Mouse (Mus musculus): ENCODE measurements around the gene Insrr. TPM values are rescaled to one million over a fixed set of nuclear protein-coding genes. Genes with fewer than 3 reads are reported as not detected.
"Not testable (repeated sequence)": the region's sequence is repeated elsewhere in the genome, so short reads cannot be mapped to it uniquely, and the experiment has no call there.

The Insrr gene
- total RNA-seq, 2 experiments from 2014 or later, result not detected

DNA sequence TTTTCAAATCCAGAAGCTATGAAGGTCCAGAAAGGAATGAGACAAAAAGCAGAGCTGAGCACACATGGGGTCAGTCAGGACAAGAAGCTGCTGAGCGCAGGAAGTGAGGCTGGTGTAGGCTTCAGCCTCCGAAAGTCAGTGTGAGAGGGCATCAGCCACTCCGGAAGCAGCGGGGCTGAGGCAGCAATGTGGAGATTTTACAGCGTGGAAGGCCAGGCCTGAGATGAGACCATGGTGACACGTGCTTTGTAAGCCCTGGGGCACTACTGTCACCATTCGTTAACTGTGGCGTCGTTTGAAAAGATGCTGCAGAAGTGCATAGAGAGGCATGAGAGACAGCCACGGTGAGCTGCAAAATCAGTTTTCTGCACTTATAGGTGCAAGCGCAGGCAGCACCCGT lies 21.5 kb downstream of the Insrr start:
- ATAC-seq (replicated peaks; ENCODE audit: low FRiP score, poor library complexity, severe bottlenecking), result no peak

DNA sequence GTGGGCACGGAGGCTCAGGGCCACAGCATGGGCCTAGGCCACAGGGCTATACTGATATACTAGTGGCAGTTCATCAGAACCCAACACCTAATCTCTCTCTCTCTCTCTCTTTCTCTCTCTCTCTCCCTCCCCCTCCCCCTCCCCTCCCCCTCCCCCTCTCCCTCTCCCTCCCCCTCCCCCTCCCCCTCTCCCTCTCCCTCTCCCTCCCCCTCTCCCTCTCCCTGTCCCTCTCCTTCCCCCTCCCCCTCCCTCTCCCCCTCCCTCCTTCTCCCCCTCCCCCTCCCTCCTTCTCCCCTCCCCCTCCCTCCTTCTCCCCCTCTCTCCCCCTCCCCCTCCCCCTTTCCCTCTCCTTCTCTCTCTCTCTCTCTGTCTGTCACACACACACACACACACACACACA lies 27.5 kb downstream of the Insrr start, which contains the start of gene Pear1:
Gene Pear1 (minus strand): TSS at position 101 of the 400 bp plus-strand sequence.
- not testable (repeated sequence) for ATAC-seq (replicated peaks; ENCODE audit: low FRiP score, poor library complexity, severe bottlenecking)

DNA sequence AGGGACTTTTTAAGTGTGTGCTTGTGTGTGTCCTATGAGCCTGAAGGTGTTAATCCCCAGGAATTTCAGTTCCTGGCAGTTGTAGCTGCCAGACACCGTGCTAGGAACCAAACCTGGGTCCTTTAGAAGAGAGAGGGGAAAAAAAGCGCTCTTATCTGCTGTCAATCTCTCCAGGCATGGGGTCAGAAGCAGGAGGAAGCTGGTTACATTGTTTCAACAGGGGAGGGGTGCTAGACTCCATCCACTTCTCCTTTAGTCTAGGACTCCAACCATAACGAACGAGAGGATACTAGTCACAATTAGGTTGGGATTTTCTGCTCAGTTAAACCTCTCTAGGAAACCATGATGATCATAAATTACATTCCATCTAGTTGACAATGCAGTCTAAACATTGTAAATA lies 31.7 kb downstream of the Insrr start:
- ATAC-seq (replicated peaks; ENCODE audit: low FRiP score, poor library complexity, severe bottlenecking), result no peak

DNA sequence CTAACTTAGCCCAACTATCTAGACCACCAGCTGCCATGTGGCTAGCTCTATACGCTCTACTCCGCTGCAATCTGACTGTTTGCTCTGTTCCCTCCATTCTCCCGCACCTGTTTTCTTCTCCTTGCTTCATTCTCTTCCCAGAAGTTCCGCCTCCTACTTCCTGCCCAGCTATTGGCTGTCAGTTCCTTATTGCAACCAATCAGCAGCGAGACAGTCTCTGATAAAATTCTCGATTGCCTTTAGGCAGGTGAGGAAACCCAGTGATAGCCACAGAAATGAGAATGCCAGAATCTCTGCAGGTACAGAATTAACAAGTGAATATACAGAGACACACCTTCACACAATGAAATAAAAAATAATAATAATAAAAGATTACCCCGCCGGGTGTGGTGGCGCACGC lies 32.3 kb downstream of the Insrr start:
- ATAC-seq (replicated peaks; ENCODE audit: low FRiP score, poor library complexity, severe bottlenecking), result no peak

DNA sequence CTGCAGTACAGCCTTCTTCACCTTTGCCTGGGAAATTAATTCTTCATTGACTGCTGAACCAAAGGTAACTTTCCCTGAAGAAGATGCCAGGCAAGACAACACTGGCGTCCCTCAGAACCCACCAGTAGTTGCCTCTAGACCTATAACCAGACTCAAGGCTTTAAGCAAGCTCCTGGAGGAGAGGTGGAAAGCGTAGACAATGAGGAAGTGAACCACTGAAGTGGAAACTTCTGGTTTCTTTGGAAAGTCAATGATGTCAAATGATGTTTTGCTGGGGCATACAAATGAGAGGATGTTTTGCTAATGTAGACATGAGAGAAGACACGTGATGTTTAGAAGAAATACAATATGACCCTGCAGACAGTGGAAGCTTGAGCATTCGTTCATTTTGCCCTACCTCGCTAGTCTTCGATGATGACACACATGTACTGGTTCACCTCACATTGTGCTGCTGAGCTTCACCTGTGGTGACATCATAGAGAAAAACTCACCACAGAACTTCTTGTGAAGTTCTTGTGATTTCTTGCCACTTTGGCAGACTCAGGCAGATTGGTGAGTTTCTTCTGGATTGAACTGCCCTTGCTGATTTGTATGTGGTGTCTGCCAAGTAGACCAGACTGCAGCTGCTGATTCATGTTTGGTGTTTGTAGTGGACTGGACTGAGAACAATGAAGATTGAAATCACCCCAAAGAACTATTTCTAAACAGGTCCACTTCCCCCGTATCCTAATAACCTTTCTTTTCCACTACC lies 35.5 kb downstream of the Insrr start:
- ATAC-seq (replicated peaks; ENCODE audit: low FRiP score, poor library complexity, severe bottlenecking), result no peak

DNA sequence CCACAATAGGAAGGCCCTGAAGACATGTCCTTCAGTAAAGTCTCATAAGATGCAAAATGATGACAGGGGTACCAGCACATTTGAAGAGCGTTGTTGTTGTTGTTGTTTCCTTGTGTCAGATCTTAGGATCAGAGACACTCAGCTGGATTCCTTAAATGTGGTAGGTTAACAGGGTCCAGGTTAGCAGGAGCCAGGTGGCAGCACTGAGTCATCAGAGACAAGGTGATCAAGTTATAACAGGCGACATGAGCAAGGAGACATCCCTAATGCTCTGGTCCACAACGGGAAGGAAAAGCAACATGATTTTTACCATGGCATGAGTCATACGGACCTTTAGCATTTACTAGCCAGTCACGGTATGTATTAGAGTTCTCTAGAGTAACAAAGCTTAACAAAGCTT lies 36.7 kb downstream of the Insrr start:
- no peak for ATAC-seq (replicated peaks; ENCODE audit: low FRiP score, poor library complexity, severe bottlenecking)

DNA sequence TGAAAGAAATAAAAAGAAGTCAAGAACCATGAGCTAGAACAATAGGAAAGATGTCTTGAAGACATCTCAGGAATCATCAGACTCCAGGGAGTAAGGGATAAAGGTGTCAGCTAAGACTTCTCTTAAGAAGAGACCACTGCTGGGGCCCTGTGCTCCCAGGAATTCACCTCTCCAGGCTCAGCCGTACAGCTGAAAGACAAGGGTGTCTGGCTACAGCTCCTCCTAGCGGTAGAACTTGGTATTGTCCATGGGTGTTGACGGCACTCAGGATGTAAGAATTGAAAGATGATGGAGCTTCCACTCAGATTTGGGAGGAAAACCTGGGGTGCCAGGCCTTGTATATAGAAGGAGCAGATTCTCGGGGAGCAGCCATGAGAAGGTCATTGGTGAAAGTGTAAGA lies 41.9 kb downstream of the Insrr start:
- ATAC-seq (replicated peaks; ENCODE audit: low FRiP score, poor library complexity, severe bottlenecking), result peak; percentile 88

DNA sequence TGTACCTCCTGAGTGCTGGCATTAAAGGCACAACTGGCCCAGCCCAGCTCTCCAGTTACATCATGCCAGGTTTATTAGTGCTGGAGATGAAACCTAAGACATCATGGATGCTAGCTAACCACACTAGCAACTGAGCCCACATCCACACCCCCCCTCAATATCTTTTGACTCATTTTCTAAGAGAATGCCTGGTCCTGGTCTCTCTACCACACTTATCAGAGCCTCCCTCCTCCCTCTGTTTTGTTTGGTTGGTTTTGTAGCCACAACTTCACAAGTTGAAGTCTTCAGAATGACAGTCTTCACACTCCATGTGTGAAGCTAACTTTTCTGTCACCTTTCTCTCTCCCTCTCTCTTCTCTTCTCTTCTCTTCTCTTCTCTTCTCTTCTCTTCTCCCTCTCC lies 44.1 kb downstream of the Insrr start:
- ATAC-seq (replicated peaks; ENCODE audit: low FRiP score, poor library complexity, severe bottlenecking), result no peak

DNA sequence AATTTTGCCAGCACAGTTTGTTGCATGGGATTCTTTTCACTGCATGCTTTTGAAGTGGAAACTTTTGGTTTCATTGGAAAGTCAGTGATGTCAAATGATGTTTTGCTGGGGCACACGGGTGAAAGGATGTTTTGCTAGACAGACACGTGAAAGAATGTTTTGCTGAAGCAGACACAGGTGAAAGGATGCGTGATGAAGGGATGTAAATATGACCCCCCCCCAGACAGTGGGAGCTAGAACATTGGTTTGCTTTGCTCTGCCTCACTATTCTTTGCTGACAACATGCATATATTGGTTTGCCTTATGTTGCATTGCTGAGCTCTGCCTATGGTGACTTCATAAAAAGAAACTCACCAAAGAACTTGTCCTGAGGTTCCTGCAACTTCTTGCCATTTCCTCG lies 48.2 kb downstream of the Insrr start:
- no peak for ATAC-seq (replicated peaks; ENCODE audit: low FRiP score, poor library complexity, severe bottlenecking)

DNA sequence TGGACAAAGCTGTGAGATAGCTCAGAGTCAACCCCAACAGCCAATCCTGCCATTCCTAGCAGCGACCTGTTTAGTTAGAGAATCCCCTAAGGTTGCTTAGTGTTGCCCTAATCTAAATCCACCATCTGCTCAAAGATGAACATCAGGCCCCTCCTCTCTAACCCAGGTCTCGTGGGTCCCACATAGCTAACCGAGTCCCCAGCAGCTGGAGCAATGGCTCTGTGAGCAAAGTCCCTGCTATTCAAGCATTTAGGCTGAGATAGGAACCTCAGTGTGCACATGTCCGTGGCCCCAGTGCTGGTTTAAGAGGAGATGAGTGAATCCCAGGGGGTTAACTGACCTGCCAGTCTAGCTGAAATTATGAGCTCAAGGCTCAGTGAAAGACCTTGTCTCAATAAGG lies 49.4 kb downstream of the Insrr start:
- no peak for ATAC-seq (replicated peaks; ENCODE audit: low FRiP score, poor library complexity, severe bottlenecking)

DNA sequence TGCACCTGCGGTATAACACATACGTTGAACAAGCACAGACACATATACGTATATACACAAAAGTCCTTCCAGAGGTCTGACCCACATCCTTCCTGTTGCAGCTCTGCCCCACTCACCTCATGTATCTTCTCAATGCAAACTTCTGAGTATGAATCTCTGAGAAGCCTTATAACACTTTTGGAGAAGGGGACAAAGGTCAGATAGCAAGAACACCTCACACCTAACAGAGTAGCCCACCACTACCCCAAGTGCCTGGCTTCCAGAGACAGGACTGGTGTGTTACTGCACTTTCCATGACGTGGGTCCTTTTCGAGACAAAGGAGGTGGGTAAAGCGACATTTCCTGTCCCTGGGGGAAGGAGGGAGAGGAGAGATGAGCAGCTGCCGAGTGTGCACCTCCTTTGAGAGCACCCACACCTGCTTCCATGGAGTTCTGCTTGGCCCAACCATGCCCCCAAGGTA lies 49.9 kb downstream of the Insrr start, which contains the start of gene Sh2d2a:
Gene Sh2d2a (plus strand): TSS at position 106 of the 461 bp plus-strand sequence.
- no peak for ATAC-seq (replicated peaks; ENCODE audit: low FRiP score, poor library complexity, severe bottlenecking)

DNA sequence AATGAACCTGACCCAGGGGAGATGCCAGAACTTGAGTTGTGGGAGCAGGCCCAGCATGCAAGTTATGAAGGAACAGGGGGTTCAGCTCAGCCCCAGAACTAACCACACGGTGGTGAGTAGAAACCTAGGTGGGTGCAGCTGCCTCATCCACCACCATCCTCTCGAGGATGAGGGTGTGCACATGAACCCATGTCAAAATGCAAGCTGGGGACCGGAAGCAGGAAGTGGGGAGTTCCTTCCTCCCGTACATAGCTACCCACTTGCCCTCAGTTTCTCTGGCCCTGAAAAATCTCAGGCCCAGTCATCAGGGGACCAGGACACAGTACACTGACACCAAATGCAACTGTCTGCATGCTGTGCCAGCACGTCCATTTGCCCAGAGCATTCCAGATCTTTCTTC lies 50.9 kb downstream of the Insrr start:
- no peak for ATAC-seq (replicated peaks; ENCODE audit: low FRiP score, poor library complexity, severe bottlenecking)

DNA sequence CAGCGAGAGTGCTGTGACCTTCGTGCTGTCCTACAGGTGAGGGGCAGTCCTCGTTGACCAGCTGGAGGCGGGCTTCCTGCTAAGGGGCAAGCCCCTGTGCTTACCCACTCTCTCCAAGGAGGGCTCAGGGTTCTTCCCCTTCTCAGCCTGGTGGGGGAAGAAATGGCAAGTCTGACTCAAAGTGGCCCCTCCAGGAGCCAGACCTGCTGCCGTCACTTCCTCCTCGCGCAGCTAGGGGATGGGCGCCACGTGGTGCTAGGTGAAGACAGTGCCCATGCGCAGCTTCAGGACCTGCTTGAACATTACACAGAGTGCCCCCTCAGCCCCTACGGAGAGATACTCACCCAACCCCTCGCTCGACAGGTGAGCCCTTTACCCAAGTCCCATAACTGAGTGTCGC lies 52.4 kb downstream of the Insrr start:
- no peak for ATAC-seq (replicated peaks; ENCODE audit: low FRiP score, poor library complexity, severe bottlenecking)

DNA sequence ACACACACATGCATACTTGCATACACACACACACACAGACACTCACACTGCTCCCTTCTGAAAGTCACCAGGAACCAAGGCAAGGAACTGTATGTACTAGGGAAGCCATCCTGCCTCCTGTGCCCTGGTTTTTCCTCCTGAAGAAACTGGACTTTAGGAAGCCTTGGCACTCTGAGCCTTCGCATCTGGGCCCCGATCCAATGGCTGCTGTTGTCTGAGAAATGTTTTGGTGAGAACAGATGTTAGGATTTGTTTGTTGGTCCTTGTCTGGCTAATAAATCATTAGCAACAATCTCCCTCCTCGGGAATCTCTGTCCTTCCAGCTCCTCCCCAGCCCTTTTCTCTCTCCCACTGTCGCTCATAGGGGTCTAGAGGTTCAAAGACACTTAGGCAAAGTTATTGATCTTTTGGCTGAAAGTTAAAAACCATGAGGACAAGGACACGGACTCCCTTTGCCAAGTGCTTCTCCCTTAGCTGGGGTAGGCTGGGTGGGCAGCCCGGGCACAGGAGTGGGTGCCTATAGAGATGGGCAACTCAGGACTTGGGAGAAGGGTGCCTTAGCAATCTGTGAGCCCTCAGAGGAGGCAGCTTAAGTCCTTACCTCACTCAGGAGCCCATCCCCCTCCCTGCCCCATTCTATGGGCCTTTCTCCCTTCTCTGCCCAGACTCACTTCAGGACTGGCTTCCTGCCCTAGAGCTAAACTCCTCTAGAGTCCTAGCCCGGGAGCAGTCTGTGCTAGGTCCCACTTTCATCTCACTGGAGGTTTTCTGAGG lies 58.2 kb downstream of the Insrr start:
- ATAC-seq (replicated peaks; ENCODE audit: low FRiP score, poor library complexity, severe bottlenecking), result no peak

DNA sequence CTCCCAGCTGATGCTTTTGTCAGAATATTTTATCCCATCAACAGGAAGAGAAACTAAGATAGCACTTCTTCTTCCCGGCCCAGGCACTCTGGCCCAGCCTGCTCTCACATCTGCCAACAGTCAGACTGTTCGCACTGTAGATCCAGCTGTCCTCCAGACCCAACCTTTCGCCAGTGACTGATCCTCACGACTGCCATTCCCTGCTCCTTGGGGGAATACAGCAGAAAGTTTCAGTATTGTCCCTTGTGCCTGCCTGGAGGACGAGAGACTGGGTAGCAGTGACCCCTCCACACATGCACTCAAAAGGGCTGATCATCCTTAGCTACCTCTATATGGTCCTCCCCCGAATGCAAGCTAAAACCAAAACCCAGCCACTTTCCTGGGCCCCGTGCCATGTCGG lies 59.2 kb downstream of the Insrr start:
- ATAC-seq (replicated peaks; ENCODE audit: low FRiP score, poor library complexity, severe bottlenecking), result no peak

DNA sequence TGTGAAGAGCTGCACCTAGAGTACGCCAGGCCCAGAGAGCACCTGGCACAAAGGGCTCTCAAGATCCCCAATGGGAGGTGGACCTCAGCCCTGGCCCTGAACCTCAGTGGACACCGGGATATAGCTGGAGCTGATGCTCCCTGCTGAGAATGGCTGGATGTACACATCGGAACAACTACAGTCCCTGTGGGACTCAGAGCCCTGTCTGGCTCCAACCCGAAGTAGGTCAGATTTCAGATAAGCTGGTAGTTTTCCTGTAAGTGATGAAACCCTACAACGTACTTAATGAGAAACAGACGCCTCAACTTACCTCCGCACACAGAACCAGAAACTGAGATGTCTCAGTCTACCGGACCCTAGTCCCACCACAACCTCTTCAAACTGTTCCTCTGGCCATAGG lies 60.9 kb downstream of the Insrr start:
- no peak for ATAC-seq (replicated peaks; ENCODE audit: low FRiP score, poor library complexity, severe bottlenecking)

DNA sequence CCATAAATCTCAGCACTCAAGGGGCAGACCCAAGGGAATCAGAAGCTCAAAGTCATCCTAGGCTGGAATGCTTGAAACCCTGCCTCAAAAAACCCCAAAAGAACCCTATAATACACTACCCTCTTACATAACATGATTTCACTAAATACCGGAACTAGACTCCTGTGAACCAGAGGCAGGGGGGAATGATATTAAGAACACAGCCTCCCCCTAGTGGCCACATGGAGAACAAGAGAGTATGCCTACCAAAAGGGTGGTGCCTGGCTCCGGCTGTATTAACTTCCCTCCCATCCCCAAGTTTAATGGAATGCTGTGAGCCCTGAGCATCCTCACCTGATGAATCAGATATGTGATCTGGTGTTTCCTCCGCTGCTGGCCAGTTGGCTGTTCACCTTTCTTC lies 63.1 kb downstream of the Insrr start:
- peak; percentile 85 for ATAC-seq (replicated peaks; ENCODE audit: low FRiP score, poor library complexity, severe bottlenecking)

DNA sequence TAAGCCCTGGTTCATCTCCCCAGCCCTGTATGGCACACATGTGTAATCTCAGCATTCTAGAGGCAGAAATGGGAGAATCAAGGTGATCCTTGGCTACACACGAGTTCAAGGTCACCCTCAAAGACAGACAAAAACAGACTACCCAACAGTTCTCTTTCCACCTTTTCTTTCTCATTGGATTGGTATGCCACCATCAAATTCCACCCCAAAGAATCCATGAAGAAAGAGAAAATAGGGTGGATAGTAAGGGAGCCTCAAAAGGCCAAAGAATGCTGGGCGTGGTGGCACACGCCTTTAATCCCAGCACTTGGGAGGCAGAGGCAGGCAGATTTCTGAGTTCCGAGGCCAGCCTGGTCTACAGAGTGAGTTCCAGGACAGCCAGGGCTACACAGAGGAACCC lies 67.4 kb downstream of the Insrr start:
- ATAC-seq (replicated peaks; ENCODE audit: low FRiP score, poor library complexity, severe bottlenecking), result not testable (repeated sequence)
